Mouse (Mus musculus) monocyte, adult 5-6 weeks (primary cell): ENCODE measurements around the gene Ces2b. TPM values are rescaled to one million over a fixed set of nuclear protein-coding genes. Genes with fewer than 3 reads are reported as not detected.

ENCODE experiments used
- total RNA-seq: library from RNA; stranded (forward); fragments of 200-1000, 200-491, 200-594 nt; gene quantifications from 3 replicates; pipeline ENCODE4 v1.2.3, GENCODE M21; 2017

Ces2b gene
- total RNA-seq, 1 experiment from 2014 or later = not detected

Other genes with a start within 250 kb of the Ces2b start
- 3.4 to 6.1 TPM (median 5.0 TPM) in 3 replicates for gene Pdp2, start 240.1 kb upstream of the Ces2b start, total RNA-seq
- not detected in 3 replicates for gene Cdh16, start 207.2 kb upstream of the Ces2b start, total RNA-seq
- gene Rrad, start 200.2 kb upstream of the Ces2b start, total RNA-seq = 12.6 to 19.0 TPM (median 14.8 TPM) in 3 replicates
- gene Ciao2b, start 189.6 kb upstream of the Ces2b start, total RNA-seq = 20.6 to 41.4 TPM (median 36.8 TPM) in 3 replicates
- not detected in 3 replicates for gene Ces2a, start 97.6 kb upstream of the Ces2b start, total RNA-seq
- gene Ces2c, start 15.5 kb downstream of the Ces2b start, total RNA-seq = 1.6 TPM in 1 of 3 replicates, not detected in the others
- not detected in 3 replicates for gene Ces2e, start 94.7 kb downstream of the Ces2b start, total RNA-seq
- gene Ces2f, start 115.8 kb downstream of the Ces2b start, total RNA-seq = not detected in 3 replicates
- gene Ces2g, start 130.1 kb downstream of the Ces2b start, total RNA-seq = not detected in 3 replicates
- gene Ces2h, start 169.3 kb downstream of the Ces2b start, total RNA-seq = not detected in 3 replicates
- gene Ces3a, start 217.0 kb downstream of the Ces2b start, total RNA-seq = not detected in 3 replicates